Mouse (Mus musculus) midbrain, embryonic 10.5 days (tissue): Measurements from ENCODE around the gene Rcsd1. TPM values are rescaled to one million over a fixed set of nuclear protein-coding genes. Genes with fewer than 3 reads are reported as not detected.
A peak's percentile ranks its signal among the peaks of the same experiment; 100 is the strongest.

Experiments used
- DNase-seq: peaks from one replicate; pipeline ENCODE4 v3.0.0-alpha.2; 2017; ENCODE audit warnings: low spot score
- H3K27ac ChIP-seq: fragments of 300-500 bp; sonication (generic); replicated peaks from 2 replicates; pipeline ENCODE4 v1.5.1; 2016; ENCODE audit warnings: mild to moderate bottlenecking
- H3K27me3 ChIP-seq: fragments of 300-500 bp; sonication (generic); 2 replicates; pipeline ENCODE4 v1.6.1; 2016; ENCODE audit warnings: low read depth, mild to moderate bottlenecking; ENCODE audit not compliant: poor library complexity, severe bottlenecking
- H3K36me3 ChIP-seq: fragments of 300-500 bp; sonication (generic); 2 replicates; pipeline ENCODE4 v1.6.1; 2016; ENCODE audit warnings: mild to moderate bottlenecking, moderate library complexity
- H3K4me1 ChIP-seq: fragments of 300-500 bp; sonication (generic); 2 replicates; pipeline ENCODE4 v1.6.1; 2016
- H3K4me3 ChIP-seq: fragments of 300-500 bp; sonication (generic); 2 replicates; pipeline ENCODE4 v1.5.1; 2016; ENCODE audit warnings: mild to moderate bottlenecking, moderate library complexity
- H3K9me3 ChIP-seq: fragments of 300-500 bp; sonication (generic); replicated peaks from 2 replicates; pipeline ENCODE4 v1.6.1; 2016; ENCODE audit warnings: mild to moderate bottlenecking
- WGBS: fragments of 180-500 bp; shearing (Covaris S2); methylation state at CpG from one replicate; pipeline ENCODE4 v1.1.7; 2016; 5-methylcytosine and 5-hydroxymethylcytosine counted together
- polyA plus RNA-seq: library from polyadenylated mRNA; unstranded; fragments of >200 nt; fragmentation: Nextera tagmentation; extraction: Ambion mirVana; gene quantifications from 2 replicates; pipeline ENCODE4 v1.2.1, GENCODE M21; 2016

The Rcsd1 gene
- polyA plus RNA-seq, 1 experiment from 2014 or later = 8.7 TPM

DNA sequence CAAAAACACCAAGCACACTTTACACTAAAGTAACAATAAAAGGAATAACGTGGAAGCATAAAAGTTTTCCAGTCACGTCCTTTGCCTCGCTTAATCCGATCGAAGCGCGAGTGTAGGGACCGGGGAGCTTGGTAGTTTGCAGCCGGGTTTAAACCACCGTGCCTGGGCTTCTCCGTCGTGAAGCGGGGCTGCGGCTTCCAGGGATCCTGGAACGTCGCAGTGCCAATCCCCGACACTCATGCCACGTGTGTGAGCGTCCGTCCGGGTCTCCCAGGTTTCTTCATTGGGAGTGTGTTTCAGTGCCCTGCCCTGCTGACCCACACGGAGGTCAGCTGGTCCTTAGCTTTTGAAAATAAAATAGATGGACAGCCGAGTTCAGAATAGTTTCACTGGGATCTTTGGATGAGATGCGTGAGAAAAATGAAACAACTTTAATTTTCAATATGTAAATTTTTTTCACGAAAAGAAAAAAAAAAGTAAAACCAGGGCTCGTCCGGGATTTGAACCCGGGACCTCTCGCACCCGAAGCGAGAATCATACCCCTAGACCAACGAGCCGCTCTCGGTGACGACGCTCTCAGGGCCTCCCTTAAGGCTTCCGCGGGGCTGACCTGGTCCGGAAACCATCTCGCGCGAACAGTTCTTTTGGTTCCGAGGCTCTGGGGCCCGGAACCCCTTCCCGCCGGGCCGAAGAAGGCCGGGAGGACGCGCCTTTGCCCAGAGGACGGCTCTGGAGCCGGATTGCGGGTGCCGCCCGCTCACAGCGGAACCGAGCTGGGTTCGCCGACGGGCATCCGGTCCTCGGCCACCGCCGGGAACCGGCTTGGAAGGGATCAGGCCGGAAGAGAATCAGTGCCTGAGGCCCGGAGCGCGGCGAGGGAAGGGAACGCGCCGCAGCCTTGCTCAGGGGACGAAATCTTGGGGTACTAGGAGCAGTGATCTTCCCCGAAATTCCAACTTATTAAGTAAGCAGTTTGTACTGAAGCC is 67.5 kb downstream of the Rcsd1 start:
- DNase-seq = peak; percentile 88
- H3K27me3 ChIP-seq = no peaks in the 10 kb centered on the region
- H3K27ac ChIP-seq = peak overlapping the region; percentile 99
- H3K4me1 ChIP-seq = no peaks in the 10 kb centered on the region
- H3K4me3 ChIP-seq = peak overlapping the region; percentile 87
- no peaks in the 10 kb centered on the region for H3K9me3 ChIP-seq
- H3K36me3 ChIP-seq = no peaks in the 10 kb centered on the region
- WGBS = under 1% methylated on average over 75 of the region's 75 CpGs

DNA sequence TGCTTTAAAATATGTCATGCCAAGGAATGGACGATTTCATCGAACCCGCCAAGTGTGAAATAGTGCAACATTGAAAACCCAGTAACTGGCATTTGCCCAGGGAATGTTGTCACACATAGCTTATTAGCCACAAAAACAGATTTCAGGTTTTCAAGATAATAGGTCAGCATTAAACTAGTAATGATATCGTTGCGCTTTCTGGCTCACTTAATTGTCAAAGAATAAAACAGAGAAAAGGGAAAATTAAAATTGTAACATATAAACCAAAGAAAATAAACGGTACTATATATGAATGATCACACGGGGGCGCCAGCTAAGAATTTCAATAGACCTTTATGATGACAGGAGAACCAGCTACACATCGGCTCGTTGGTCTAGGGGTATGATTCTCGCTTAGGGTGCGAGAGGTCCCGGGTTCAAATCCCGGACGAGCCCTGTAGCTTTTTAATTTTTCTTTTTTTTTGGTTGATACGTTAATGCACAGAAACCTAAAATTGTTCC is 68.2 kb downstream of the Rcsd1 start:
- WGBS = 6% methylated on average over 16 of the region's 16 CpGs
- peak; percentile 71 for DNase-seq
- Histone ChIP-seq H3K27ac (peak overlapping the region; percentile 86; the same call in 1 of the 2 replicates), H3K36me3 (no peaks in the 10 kb centered on the region), H3K4me3 (peak overlapping the region; percentile 87), H3K9me3 (no peaks in the 10 kb centered on the region), H3K4me1 (peaks cover under 1% of the 10 kb centered on the region), H3K27me3 (no peaks in the 10 kb centered on the region)

DNA sequence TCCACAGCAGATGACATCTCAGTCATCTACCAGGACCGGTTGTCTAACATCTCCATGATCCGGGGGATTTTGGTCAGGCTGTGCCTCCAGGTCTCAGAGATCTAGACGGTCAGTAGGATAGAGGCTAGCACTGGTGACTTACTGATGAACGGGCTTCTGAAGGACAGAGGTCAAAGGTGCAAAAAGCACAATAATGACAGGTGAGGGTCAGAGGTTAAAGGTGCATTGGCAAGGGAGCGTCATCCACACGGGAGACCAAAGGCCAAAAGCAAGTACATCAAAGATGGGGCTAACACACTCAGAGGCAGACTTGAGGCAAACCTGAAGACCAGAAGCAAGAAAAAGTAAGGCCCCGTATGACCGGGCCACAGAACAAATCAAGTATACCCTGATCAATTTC is 73.3 kb downstream of the Rcsd1 start:
- Histone ChIP-seq H3K27me3 (no peaks in the 10 kb centered on the region), H3K9me3 (no peaks in the 10 kb centered on the region), H3K4me3 (no peak overlapping the region), H3K27ac (no peak overlapping the region), H3K36me3 (no peaks in the 10 kb centered on the region), H3K4me1 (peaks cover 41% of the 10 kb centered on the region)
- no peak for DNase-seq
- 74% methylated on average over 8 of the region's 8 CpGs for WGBS

DNA sequence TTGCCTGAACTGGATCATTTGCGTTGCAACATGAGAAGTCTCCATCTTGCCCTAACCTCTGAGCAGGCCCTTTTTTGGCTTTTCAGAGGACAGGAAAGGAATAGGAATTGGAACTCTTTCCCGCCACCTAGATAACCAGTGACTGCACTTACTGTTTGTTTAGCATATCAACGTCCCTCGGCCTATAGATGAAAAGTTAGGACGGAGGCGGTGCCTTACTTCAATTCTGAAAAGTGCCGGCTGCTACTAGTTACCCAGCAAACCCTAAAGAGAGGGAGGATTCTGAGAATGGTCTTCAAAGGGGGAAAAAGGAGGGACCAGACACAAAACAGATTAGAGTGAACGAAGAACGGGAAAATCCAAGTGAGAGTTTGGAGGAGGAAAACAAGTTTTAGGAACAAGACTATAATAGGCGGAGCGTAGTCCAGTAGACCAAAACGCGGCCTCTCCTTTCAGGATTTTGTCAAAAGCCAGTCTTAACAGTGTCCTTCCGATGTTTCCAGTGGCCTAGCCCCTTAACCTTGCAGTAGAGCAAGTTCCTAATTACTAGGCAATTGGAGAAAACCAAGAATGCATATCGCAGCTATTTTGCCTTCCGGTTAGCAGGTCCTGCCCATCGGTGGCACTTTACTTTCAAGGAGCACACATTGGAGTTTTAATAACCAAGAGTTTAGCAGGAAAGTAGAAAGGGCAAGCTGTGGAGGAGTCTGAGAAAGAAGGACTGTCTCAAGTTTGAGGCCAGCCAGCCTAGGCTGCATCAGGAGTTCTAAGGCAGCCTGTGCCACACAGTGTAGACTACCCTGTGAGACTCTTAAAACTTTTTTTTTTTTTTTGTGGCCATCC is 74.3 kb downstream of the Rcsd1 start:
- DNase-seq = no peak
- Histone ChIP-seq H3K27ac (peak overlapping the region; percentile 97), H3K36me3 (no peaks in the 10 kb centered on the region), H3K27me3 (no peaks in the 10 kb centered on the region), H3K4me1 (peaks cover 48% of the 10 kb centered on the region), H3K4me3 (peak overlapping the region; percentile 87), H3K9me3 (no peaks in the 10 kb centered on the region)
- 22% methylated on average over 17 of the region's 17 CpGs for WGBS

DNA sequence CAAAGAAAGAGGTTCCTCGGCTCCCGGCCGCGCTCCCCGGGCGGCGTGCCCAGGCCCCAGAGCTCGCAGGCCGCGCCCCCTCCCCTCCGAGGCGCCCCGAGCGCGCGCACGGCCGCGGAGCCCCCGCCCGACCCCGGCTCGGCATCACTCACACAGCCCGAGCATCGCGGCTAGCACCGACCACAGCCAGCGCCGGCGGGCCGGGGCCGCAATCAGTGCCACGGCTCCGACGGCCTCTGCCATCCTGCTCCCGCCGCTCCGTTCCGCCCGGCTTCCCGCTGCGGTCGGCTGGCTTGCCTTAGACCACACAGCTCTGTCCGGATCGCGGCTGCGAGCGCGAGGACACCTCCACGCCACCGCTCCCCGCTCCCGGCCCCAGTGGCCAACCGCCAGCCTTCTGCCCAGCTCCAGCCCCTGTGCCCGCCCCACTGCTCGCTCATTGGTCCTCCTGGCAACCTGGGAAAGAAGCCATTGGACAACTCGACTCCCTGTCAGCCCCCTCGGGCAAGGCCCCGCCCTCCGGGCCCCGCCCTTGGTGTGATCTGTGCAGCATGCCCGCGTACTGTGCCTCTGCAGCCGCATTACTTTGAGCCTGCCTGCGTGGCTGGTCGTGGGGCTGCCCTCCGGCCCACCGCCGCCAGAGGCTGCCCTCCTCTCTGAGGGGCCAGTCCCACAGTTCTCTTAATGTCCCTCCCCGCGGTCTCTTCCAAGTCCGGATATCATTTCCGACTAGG is 75.2 kb downstream of the Rcsd1 start, which contains the start of gene Mpzl1:
Gene Mpzl1, minus strand, starts transcription at position 388 of the 734 bp plus-strand sequence.
- no peaks in the 10 kb centered on the region for H3K9me3 ChIP-seq
- H3K27ac ChIP-seq = peak within 1 kb of the TSS; percentile 97
- peak within 1 kb of the TSS; percentile 87 for H3K4me3 ChIP-seq
- peaks cover 57% of the 10 kb centered on the region for H3K4me1 ChIP-seq
- no peaks in the 10 kb centered on the region for H3K36me3 ChIP-seq
- under 1% methylated on average over 72 of the region's 73 CpGs for WGBS
- H3K27me3 ChIP-seq = no peaks in the 10 kb centered on the region
- DNase-seq = peak; percentile 100

DNA sequence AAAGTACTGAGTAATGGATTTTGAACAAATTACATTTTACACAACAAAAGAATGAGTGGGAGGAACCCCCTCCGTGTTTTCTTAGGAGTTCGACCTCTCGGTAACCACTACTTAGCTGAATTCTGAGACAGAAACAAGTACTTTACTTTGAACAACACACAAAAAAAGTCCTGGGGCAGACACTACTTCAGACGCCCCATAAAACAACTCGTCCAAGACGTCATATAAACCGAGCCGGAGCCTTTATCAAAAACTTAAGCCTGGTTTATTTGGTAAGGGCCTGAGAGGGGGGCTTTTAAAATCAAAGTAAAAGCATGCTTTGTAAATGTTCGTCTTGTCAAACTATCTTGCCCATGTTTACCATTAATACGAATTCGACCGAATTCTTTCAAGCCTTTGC is 76.2 kb downstream of the Rcsd1 start:
- H3K4me1 ChIP-seq = peaks cover 61% of the 10 kb centered on the region
- H3K4me3 ChIP-seq = peak overlapping the region; percentile 87
- 8% methylated on average over 12 of the region's 12 CpGs for WGBS
- peak overlapping the region; percentile 97 for H3K27ac ChIP-seq
- H3K27me3 ChIP-seq = no peaks in the 10 kb centered on the region
- no peaks in the 10 kb centered on the region for H3K9me3 ChIP-seq
- H3K36me3 ChIP-seq = peaks cover under 1% of the 10 kb centered on the region; the same call in 1 of the 2 replicates
- DNase-seq = no peak

DNA sequence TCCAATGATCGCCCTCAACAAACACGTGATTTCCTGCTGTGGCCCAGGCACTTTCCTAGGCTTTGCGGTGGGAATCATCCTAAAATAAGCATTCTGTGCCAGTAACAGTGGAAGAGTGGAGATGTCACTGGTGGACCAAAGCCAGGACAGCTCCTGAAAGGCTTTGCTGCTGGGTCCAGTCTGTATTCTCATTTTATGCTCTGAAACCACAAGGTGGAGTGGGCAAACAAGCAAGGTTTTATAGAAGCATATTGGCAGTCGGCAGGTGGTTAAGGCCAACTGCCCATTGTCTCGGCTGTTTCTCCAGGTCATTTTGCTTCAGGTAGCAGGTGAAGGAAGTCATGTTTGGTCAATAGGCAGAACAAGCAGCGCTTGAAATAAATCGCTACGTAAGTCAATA is 78.4 kb downstream of the Rcsd1 start:
- no peaks in the 10 kb centered on the region for H3K9me3 ChIP-seq
- H3K27ac ChIP-seq = no peak overlapping the region
- no peak overlapping the region for H3K4me3 ChIP-seq
- H3K4me1 ChIP-seq = peaks cover 59% of the 10 kb centered on the region
- WGBS = 90% methylated on average over 8 of the region's 8 CpGs
- DNase-seq = no peak
- H3K36me3 ChIP-seq = peaks cover 13% of the 10 kb centered on the region
- H3K27me3 ChIP-seq = no peaks in the 10 kb centered on the region

DNA sequence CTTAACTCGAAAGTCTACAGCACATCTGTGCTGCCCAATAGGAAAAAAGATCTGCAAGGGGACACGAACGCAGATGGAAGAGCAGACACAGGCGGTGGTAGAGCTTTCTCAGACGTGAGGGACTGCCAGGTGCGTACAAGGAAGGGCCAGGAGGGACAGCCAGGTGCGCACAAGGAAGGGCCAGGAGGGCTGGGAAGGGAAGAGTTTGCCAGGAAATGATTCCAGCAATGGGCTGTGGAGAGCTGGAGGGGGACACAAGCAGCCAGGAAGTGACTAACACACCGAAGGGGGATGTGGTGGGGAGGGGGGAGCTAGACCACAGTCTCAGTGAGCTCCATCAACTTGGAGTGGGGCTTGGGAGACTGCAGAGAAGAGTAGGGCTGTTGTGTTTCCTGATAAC is 79.6 kb downstream of the Rcsd1 start:
- Histone ChIP-seq H3K27ac (0 out of 2 replicates have a peak overlapping the region, but pooled peaks have one; percentile 18), H3K9me3 (no peaks in the 10 kb centered on the region), H3K36me3 (peaks cover 17% of the 10 kb centered on the region), H3K27me3 (no peaks in the 10 kb centered on the region), H3K4me1 (peaks cover 47% of the 10 kb centered on the region), H3K4me3 (no peak overlapping the region)
- DNase-seq = no peak
- 35% methylated on average over 8 of the region's 8 CpGs for WGBS

DNA sequence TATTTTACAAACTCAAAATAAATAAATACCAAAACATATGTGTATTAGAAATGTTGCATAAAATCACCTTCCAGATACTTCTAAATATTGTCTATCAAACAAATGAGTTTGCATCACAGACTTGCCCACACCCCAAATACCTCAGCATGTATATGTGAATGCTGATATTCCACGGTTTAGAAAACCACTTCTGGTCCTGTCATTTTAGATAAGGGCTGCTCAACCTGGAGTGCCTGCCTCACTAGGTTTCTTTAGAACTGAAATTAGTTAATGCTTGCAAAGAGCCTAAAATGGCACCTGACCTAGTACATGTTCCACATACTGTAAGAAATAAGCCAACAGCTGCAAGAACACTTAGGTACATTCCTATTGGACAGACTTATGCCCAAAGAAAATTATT is 81.0 kb downstream of the Rcsd1 start:
- Histone ChIP-seq H3K27ac (no peak overlapping the region), H3K4me3 (no peak overlapping the region), H3K9me3 (no peaks in the 10 kb centered on the region), H3K4me1 (peaks cover 42% of the 10 kb centered on the region), H3K36me3 (peaks cover 17% of the 10 kb centered on the region), H3K27me3 (no peaks in the 10 kb centered on the region)
- WGBS = 90% methylated on average over 1 of the region's 1 CpGs
- DNase-seq = no peak

DNA sequence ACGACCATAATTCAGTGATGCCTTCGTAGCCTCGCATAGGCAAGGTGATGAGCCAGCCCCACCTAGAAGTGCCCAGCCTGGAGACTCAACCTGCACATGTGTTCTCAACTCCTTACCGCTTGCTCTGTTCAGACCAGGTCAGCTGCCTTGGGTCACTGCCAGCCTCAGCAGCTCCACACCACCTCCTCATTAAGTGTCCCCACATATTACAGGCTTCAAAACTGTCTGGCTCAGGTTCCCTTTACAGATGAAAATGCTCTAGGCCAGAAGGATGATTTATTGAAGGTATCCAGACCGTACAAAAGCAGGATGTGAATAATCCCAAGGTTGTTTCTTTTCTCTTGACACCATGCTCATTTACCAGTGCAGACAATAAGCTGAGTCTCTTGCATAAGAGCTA is 83.7 kb downstream of the Rcsd1 start:
- DNase-seq = no peak
- peaks cover 32% of the 10 kb centered on the region for H3K36me3 ChIP-seq
- no peaks in the 10 kb centered on the region for H3K27me3 ChIP-seq
- H3K4me1 ChIP-seq = peaks cover 16% of the 10 kb centered on the region
- no peak overlapping the region for H3K27ac ChIP-seq
- no peak overlapping the region for H3K4me3 ChIP-seq
- WGBS = 88% methylated on average over 5 of the region's 5 CpGs
- H3K9me3 ChIP-seq = no peaks in the 10 kb centered on the region

DNA sequence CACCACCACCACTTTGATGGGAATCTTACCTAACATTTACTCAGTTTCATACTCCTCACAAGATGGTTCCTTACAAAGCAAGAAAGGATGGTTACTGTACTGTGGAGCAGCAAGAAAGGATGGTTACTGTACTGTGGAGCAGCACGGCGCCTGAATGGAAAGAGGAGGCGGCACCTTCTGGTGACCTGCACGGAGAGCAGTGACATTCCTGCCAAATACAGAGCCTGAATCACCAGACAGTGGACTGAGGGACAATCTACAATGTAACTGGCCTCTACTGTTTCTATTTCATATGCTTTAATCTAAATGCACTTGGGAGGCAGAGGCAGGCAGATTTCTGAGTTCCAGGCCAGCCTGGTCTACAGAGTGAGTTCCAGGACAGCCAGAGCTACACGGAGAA is 84.5 kb downstream of the Rcsd1 start:
- WGBS = 92% methylated on average over 5 of the region's 5 CpGs
- no peak overlapping the region for H3K27ac ChIP-seq
- H3K4me3 ChIP-seq = no peak overlapping the region
- peaks cover 40% of the 10 kb centered on the region for H3K36me3 ChIP-seq
- H3K27me3 ChIP-seq = no peaks in the 10 kb centered on the region
- no peak for DNase-seq
- peaks cover 11% of the 10 kb centered on the region for H3K4me1 ChIP-seq
- no peaks in the 10 kb centered on the region for H3K9me3 ChIP-seq

DNA sequence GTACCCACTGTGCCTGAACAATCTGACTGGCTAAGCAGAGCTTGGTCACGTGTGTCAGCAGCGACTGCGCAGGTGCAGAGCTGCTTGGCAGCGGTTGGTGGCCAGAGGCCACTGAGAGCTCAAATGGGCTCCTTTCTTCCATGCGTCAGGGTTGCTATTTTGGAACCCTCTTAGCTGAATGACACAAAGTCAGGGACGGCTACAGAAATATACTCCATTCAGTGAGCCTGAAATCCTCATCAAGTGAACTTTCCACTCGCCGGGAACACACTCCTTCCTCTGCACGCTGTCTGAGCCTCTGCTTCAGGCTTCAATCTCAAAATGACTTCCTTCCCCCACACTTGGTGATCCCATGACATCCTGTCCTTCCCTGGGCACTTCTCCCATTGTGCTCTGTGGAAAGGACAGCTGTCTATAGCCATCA is 91.3 kb downstream of the Rcsd1 start:
- peaks cover 55% of the 10 kb centered on the region for H3K36me3 ChIP-seq
- 63% methylated on average over 9 of the region's 9 CpGs for WGBS
- peak overlapping the region; percentile 78 for H3K27ac ChIP-seq
- peaks cover 12% of the 10 kb centered on the region; the same call in 1 of the 2 replicates for H3K9me3 ChIP-seq
- no peaks in the 10 kb centered on the region for H3K27me3 ChIP-seq
- no peak overlapping the region for H3K4me3 ChIP-seq
- DNase-seq = peak; percentile 24
- H3K4me1 ChIP-seq = peaks cover 33% of the 10 kb centered on the region
